Mouse (Mus musculus) CH12.LX (cell line): Measurements from ENCODE around the gene Arhgef17. TPM values are rescaled to one million over a fixed set of nuclear protein-coding genes. Genes with fewer than 3 reads are reported as not detected.

ENCODE experiments used
- DNase-seq: peaks from one replicate; pipeline ENCODE4 v3.0.0-alpha.2; 2013; ENCODE audit errors: extremely low read depth
- H3K27ac ChIP-seq: 2 replicates; pipeline ENCODE4 v1.5.1; 2012; ENCODE audit warnings: low read depth, mild to moderate bottlenecking, control low read depth, moderate library complexity; ENCODE audit not compliant: insufficient read depth
- H3K27me3 ChIP-seq: replicated peaks from 2 replicates; pipeline ENCODE3; 2012; ENCODE audit warnings: inconsistent platforms
- H3K36me3 ChIP-seq, 2 experiments: replicated peaks in 1 of 2; 2 replicates each; pipeline versions ENCODE3 to v1.6.1; 2012; ENCODE audit warnings: inconsistent platforms in 1 of 2, low read length in 1 of 2, mild to moderate bottlenecking in 1 of 2, mixed read lengths in 1 of 2, moderate library complexity in 1 of 2; ENCODE audit not compliant: control insufficient read depth in 1 of 2, insufficient read depth in 1 of 2
- H3K4me1 ChIP-seq, 2 experiments: 2 replicates each; pipeline ENCODE4 v1.6.1; 2012; ENCODE audit warnings: inconsistent platforms in 1 of 2, moderate library complexity in 1 of 2; ENCODE audit not compliant: insufficient read depth in 2 of 2, control insufficient read depth in 1 of 2
- H3K4me2 ChIP-seq: 2 replicates; pipeline ENCODE4 v1.6.1; 2012; ENCODE audit warnings: low read depth, mild to moderate bottlenecking, control low read depth; ENCODE audit not compliant: poor library complexity, insufficient read depth, severe bottlenecking
- H3K4me3 ChIP-seq, 3 experiments: fragments of 150-350 bp in 1 of 3; sonication (generic) in 1 of 3; replicated peaks in 1 of 3; 2 replicates each; pipeline versions ENCODE3 to v1.5.1; 2011 to 2012; ENCODE audit warnings: low read depth in 2 of 3, low read length in 2 of 3, mild to moderate bottlenecking in 2 of 3, moderate library complexity in 2 of 3, control low read depth in 1 of 3, improper control_type of control experiment in 1 of 3, inconsistent platforms in 1 of 3, mixed read lengths in 1 of 3; ENCODE audit not compliant: poor library complexity in 1 of 3
- H3K79me2 ChIP-seq: replicated peaks from 2 replicates; pipeline ENCODE4 v1.6.1; 2012; ENCODE audit warnings: mild to moderate bottlenecking, moderate library complexity; ENCODE audit not compliant: control insufficient read depth, poor library complexity, insufficient read depth, severe bottlenecking; ENCODE audit errors: extremely low read depth
- H3K9ac ChIP-seq: 2 replicates; pipeline ENCODE4 v1.6.1; 2012; ENCODE audit warnings: low read depth, mild to moderate bottlenecking, control low read depth, moderate library complexity; ENCODE audit not compliant: insufficient read depth
- H3K9me3 ChIP-seq: replicated peaks from 2 replicates; pipeline ENCODE3; 2012; ENCODE audit warnings: low read length, inconsistent platforms, mixed read lengths
- BHLHE40 ChIP-seq: IDR thresholded peaks from 2 replicates; pipeline ENCODE4 v1.6.1; 2011; ENCODE audit warnings: mild to moderate bottlenecking, low read depth, low read length, improper control_type of control experiment
- CHD1 ChIP-seq: IDR thresholded peaks from 2 replicates; pipeline ENCODE4 v1.6.1; 2012; ENCODE audit warnings: low read depth, low read length, improper control_type of control experiment, inconsistent platforms
- CHD2 ChIP-seq: IDR thresholded peaks from 2 replicates; pipeline ENCODE4 v1.6.1; 2011; ENCODE audit warnings: low read length, improper control_type of control experiment
- E2F4 ChIP-seq: IDR thresholded peaks from 2 replicates; pipeline ENCODE4 v1.6.1; 2011; ENCODE audit warnings: low read depth, low read length, improper control_type of control experiment; ENCODE audit not compliant: insufficient replicate concordance
- ELF1 ChIP-seq: IDR thresholded peaks from 2 replicates; pipeline ENCODE4 v1.6.1; 2014; ENCODE audit warnings: low read depth, mild to moderate bottlenecking, inconsistent platforms, low read length, improper control_type of control experiment
- GABPA ChIP-seq: IDR thresholded peaks from 2 replicates; pipeline ENCODE4 v1.6.1; 2012; ENCODE audit warnings: low read depth, low read length, improper control_type of control experiment, inconsistent platforms; ENCODE audit not compliant: insufficient replicate concordance
- IRF4 ChIP-seq: IDR thresholded peaks from 2 replicates; pipeline ENCODE4 v1.6.1; 2014; ENCODE audit warnings: low read depth, mild to moderate bottlenecking, inconsistent platforms, low read length, improper control_type of control experiment
- JUND ChIP-seq: conservative IDR thresholded peaks from 2 replicates; pipeline ENCODE4 v1.6.1; 2011; ENCODE audit warnings: low read depth, low read length, improper control_type of control experiment
- MAX ChIP-seq: IDR thresholded peaks from 2 replicates; pipeline ENCODE4 v1.6.1; 2011; ENCODE audit warnings: low read length, improper control_type of control experiment
- MXI1 ChIP-seq: IDR thresholded peaks from 2 replicates; pipeline ENCODE4 v1.6.1; 2011; ENCODE audit warnings: mild to moderate bottlenecking, low read depth, low read length, improper control_type of control experiment
- NELFE ChIP-seq: IDR thresholded peaks from 2 replicates; pipeline ENCODE4 v1.6.1; 2011; ENCODE audit warnings: low read depth, low read length, improper control_type of control experiment
- RAD21 ChIP-seq: IDR thresholded peaks from 2 replicates; pipeline ENCODE4 v1.6.1; 2011; ENCODE audit warnings: low read depth, mild to moderate bottlenecking, low read length, improper control_type of control experiment, moderate library complexity
- SIN3A ChIP-seq: IDR thresholded peaks from 2 replicates; pipeline ENCODE4 v1.6.1; 2012; ENCODE audit warnings: low read length, improper control_type of control experiment, inconsistent platforms
- ZC3H11A ChIP-seq: IDR thresholded peaks from 2 replicates; pipeline ENCODE4 v1.6.1; 2012; ENCODE audit warnings: low read depth, mild to moderate bottlenecking, inconsistent platforms, low read length, improper control_type of control experiment
- ZKSCAN1 ChIP-seq: IDR thresholded peaks from 2 replicates; pipeline ENCODE4 v1.6.1; 2012; ENCODE audit warnings: low read depth, inconsistent platforms, low read length, improper control_type of control experiment, borderline replicate concordance
- ZMIZ1 ChIP-seq: IDR thresholded peaks from 2 replicates; pipeline ENCODE4 v1.6.1; 2012; ENCODE audit warnings: low read depth, mild to moderate bottlenecking, inconsistent platforms, low read length, improper control_type of control experiment
- ZNF384 ChIP-seq: IDR thresholded peaks from 2 replicates; pipeline ENCODE4 v1.6.1; 2012; ENCODE audit warnings: low read depth, low read length, improper control_type of control experiment, inconsistent platforms
- dilution Hi-C: fragments of 300-500 bp; cut with MboI; formaldehyde crosslinking; loops from 2 replicates; pipeline ENCODE4 v1.14.3; 2020; ENCODE audit warnings: low sequenced_read_pairs; ENCODE audit not compliant: extremely low pct_unique_long_range_greater_than_20kb, extremely low pct_ligation_motif_present
- in situ Hi-C: fragments of 300-500 bp; cut with MboI; formaldehyde crosslinking; loops from 3 replicates; pipeline ENCODE4 v1.14.3; 2019; ENCODE audit warnings: low sequenced_read_pairs, low pct_ligation_motif_present, low pct_unique_long_range_greater_than_20kb, mixed read lengths
- polyA plus RNA-seq: library from polyadenylated mRNA; unstranded; fragments of >175 nt; gene quantifications from 2 replicates; pipeline ENCODE4 v1.2.1, GENCODE M21; 2012; ENCODE audit warnings: low read depth; ENCODE audit not compliant: insufficient read length
- total RNA-seq, 2 experiments: library from RNA; depleted of rRNA; stranded (reverse); fragments of 300-350 nt in 1 of 2; fragments of >200 nt in 1 of 2; gene quantifications; 2 replicates each; pipeline ENCODE4 v1.2.3; 2012 to 2014

Arhgef17 gene
- total and polyA plus RNA-seq, 3 experiments, result 2.3 to 6.7 (median 5.6) TPM

GRCm38 (mm10) chr7:100835168-100835567 is 96.7 kb downstream of the Arhgef17 start:
- peaks cover 0 to 10% of the 10 kb centered on the region in 2 experiments; a peak in 2 of 4 replicates for H3K4me1 ChIP-seq
- in situ Hi-C loops, result no loop called here
- no peaks in the 10 kb centered on the region for H3K27me3 ChIP-seq
- H3K9me3 ChIP-seq, result no peaks in the 10 kb centered on the region
- H3K27ac ChIP-seq, result no peak overlapping the region
- no peak overlapping the region for H3K4me3 ChIP-seq
- DNase-seq, result no peak
- H3K9ac ChIP-seq, result no peak overlapping the region
- no peak overlapping the region for H3K4me2 ChIP-seq
- dilution Hi-C loops, result no loop called here
- no peak for TF ChIP-seq E2F4
- TF ChIP-seq ZKSCAN1, result no peak
- TF ChIP-seq ZC3H11A, result no peak
- TF ChIP-seq NELFE, result no peak
- TF ChIP-seq RAD21, result no peak
- no peak for TF ChIP-seq ZMIZ1
- TF ChIP-seq MXI1, result no peak
- no peak for TF ChIP-seq IRF4
- no peak for TF ChIP-seq SIN3A
- no peak for TF ChIP-seq BHLHE40
- no peak for TF ChIP-seq CHD1
- no peak for TF ChIP-seq JUND
- TF ChIP-seq ELF1, result no peak
- no peak for TF ChIP-seq CHD2
- no peak for TF ChIP-seq MAX
- peaks cover 2 to 62% of the 10 kb centered on the region in 2 experiments for H3K36me3 ChIP-seq
- H3K79me2 ChIP-seq, result no peaks in the 10 kb centered on the region

GRCm38 (mm10) chr7:100833859-100834258 is 98.0 kb downstream of the Arhgef17 start:
- in situ Hi-C loops (no loop called here), dilution Hi-C loops (no loop called here)
- no peak overlapping the region for H3K4me2 ChIP-seq
- peaks cover 2 to 60% of the 10 kb centered on the region in 2 experiments for H3K36me3 ChIP-seq
- no peaks in the 10 kb centered on the region for H3K79me2 ChIP-seq
- TF ChIP-seq GABPA, result no peak
- no peak for TF ChIP-seq ZNF384
- no peak for DNase-seq
- H3K27ac ChIP-seq, result no peak overlapping the region
- no peak overlapping the region for H3K9ac ChIP-seq
- no peaks in the 10 kb centered on the region for H3K9me3 ChIP-seq
- H3K4me1 ChIP-seq, result peaks cover 0 to 10% of the 10 kb centered on the region in 2 experiments; a peak in 2 of 4 replicates
- no peak overlapping the region for H3K4me3 ChIP-seq
- H3K27me3 ChIP-seq, result no peaks in the 10 kb centered on the region
